Mouse (Mus musculus) kidney, embryonic 15.5 days (tissue): Measurements from ENCODE around the gene Pkp3. TPM values are rescaled to one million over a fixed set of nuclear protein-coding genes. Genes with fewer than 3 reads are reported as not detected.

ENCODE experiments used
- ATAC-seq: fragments of 200-750 bp; cut with Nextera tagmentation; replicated peaks from 2 replicates; pipeline ENCODE4 v1.8.0; 2017; ENCODE audit warnings: moderate TSS enrichment; ENCODE audit not compliant: low FRiP score
- H3K27ac ChIP-seq: fragments of 300-500 bp; sonication (generic); 2 replicates; pipeline ENCODE4 v1.5.1; 2015; ENCODE audit warnings: mild to moderate bottlenecking, inconsistent platforms
- H3K27me3 ChIP-seq: fragments of 300-500 bp; sonication (generic); 2 replicates; pipeline ENCODE4 v1.6.1; 2015; ENCODE audit warnings: inconsistent platforms
- H3K36me3 ChIP-seq: fragments of 300-500 bp; sonication (generic); 2 replicates; pipeline ENCODE4 v1.6.1; 2015; ENCODE audit warnings: inconsistent platforms
- H3K4me1 ChIP-seq: fragments of 300-500 bp; sonication (generic); 2 replicates; pipeline ENCODE4 v1.6.1; 2015; ENCODE audit warnings: inconsistent platforms
- H3K4me2 ChIP-seq: fragments of 300-500 bp; sonication (generic); 2 replicates; pipeline ENCODE4 v1.6.1; 2015; ENCODE audit warnings: moderate library complexity, mild to moderate bottlenecking, inconsistent platforms
- H3K4me3 ChIP-seq: fragments of 300-500 bp; sonication (generic); replicated peaks from 2 replicates; pipeline ENCODE4 v1.5.1; 2015; ENCODE audit warnings: mild to moderate bottlenecking, inconsistent platforms
- H3K9ac ChIP-seq: fragments of 300-500 bp; sonication (generic); 2 replicates; pipeline ENCODE4 v1.6.1; 2015; ENCODE audit warnings: mild to moderate bottlenecking, inconsistent platforms
- H3K9me3 ChIP-seq: fragments of 300-500 bp; sonication (generic); replicated peaks from 2 replicates; pipeline ENCODE4 v1.6.1; 2016; ENCODE audit warnings: inconsistent platforms
- WGBS: fragments of 180-500 bp; shearing (Covaris S2); methylation state at CpG from one replicate; pipeline ENCODE4 v1.1.7; 2015; ENCODE audit warnings: mixed read lengths; 5-methylcytosine and 5-hydroxymethylcytosine counted together
- polyA plus RNA-seq: library from polyadenylated mRNA; unstranded; fragments of >200 nt; fragmentation: Nextera tagmentation; extraction: Ambion mirVana; gene quantifications from 2 replicates; pipeline ENCODE4 v1.2.1, GENCODE M21; 2015

The Pkp3 gene
- polyA plus RNA-seq, 1 experiment from 2014 or later = 7.9 TPM

DNA sequence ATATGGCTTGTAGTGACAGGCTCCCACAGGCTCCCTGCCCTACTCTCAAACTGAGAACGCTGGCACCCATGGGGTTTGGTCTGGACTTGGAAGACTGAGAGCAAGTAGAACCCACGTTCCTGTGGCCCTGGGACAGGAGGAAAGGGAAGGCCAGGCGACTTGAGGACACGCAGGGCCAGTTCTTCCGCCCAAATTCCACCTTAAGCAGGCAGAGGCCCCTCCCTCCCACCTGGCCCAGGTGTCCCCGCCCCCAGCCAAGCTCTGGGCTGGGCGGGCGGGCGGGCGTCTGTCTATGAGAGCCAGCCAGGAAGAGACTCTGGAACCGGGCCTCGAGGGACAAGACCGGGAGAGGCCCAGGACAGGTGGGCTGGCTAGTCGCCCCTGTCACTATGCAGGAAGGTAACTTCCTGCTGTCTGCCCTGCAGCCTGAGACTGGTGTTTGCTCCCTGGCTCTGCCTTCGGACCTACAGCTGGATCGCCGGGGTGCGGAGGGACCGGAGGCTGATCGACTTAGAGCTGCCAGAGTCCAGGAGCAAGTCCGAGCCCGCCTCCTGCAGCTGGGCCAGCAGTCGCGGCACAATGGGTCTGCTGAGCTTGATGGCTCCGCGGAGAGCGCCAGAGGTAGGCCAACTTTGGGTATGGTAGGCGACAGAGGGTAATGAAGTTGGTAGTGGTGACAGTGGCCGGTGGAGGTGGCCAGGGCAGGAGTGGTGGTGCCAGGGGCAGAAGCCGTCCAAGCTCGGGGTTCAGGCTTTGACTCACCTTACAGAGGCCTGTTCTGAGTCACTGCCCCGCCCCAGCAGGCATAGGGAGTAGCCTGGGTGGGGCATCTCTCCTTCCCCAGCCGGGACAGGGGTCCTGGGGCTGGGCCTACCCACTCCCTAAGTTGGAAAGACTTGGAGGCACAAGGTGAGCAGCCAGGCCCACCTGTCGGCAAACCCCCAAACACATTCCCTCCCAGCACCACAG, 1.7 kb downstream of the Pkp3 start:
- Histone ChIP-seq H3K9ac (peak overlapping the region; percentile 31; the same call in 1 of the 2 replicates), H3K4me2 (peak overlapping the region; percentile 52), H3K9me3 (no peaks in the 10 kb centered on the region), H3K27ac (peak overlapping the region; percentile 48; the same call in 1 of the 2 replicates), H3K4me1 (peaks cover 10% of the 10 kb centered on the region; the same call in 1 of the 2 replicates), H3K4me3 (peak overlapping the region; percentile 37), H3K36me3 (no peaks in the 10 kb centered on the region), H3K27me3 (peaks cover 20% of the 10 kb centered on the region; the same call in 1 of the 2 replicates)
- 22% methylated on average over 34 of the region's 34 CpGs for WGBS
- ATAC-seq = peak; percentile 34; the same call in 1 of the 2 replicates

- Histone ChIP-seq H3K27me3 (peaks cover 40% of the 10 kb centered on the region), H3K4me1 (peaks cover 23% of the 10 kb centered on the region), H3K27ac (no peak overlapping the region), H3K9me3 (no peaks in the 10 kb centered on the region), H3K36me3 (no peaks in the 10 kb centered on the region), H3K4me2 (peak overlapping the region; percentile 38; the same call in 1 of the 2 replicates), H3K4me3 (no peak overlapping the region), H3K9ac (no peak overlapping the region)
- WGBS = 32% methylated on average over 8 of the region's 8 CpGs
- no peak for ATAC-seq
These were observed 9.9 kb downstream of the Pkp3 start for GRCm38 (mm10) chr7:141087894-141088293.

- ATAC-seq = no peak
- Histone ChIP-seq H3K4me1 (peaks cover 28% of the 10 kb centered on the region), H3K4me2 (peak overlapping the region; percentile 38), H3K27me3 (peaks cover 42% of the 10 kb centered on the region), H3K9me3 (no peaks in the 10 kb centered on the region), H3K4me3 (0 out of 2 replicates have a peak overlapping the region, but pooled peaks have one; percentile 5), H3K36me3 (no peaks in the 10 kb centered on the region), H3K27ac (no peak overlapping the region), H3K9ac (no peak overlapping the region)
- WGBS = 14% methylated on average over 18 of the region's 18 CpGs
These were observed 10.5 kb downstream of the Pkp3 start for GRCm38 (mm10) chr7:141088473-141088872.

- H3K4me1 ChIP-seq = peaks cover 43% of the 10 kb centered on the region
- 79% methylated on average over 8 of the region's 8 CpGs for WGBS
- H3K27me3 ChIP-seq = peaks cover 42% of the 10 kb centered on the region
- no peak overlapping the region for H3K9ac ChIP-seq
- H3K27ac ChIP-seq = no peak overlapping the region
- no peak overlapping the region for H3K4me3 ChIP-seq
- ATAC-seq = no peak
- no peaks in the 10 kb centered on the region for H3K36me3 ChIP-seq
- H3K4me2 ChIP-seq = no peak overlapping the region
- no peaks in the 10 kb centered on the region for H3K9me3 ChIP-seq
These were observed 12.2 kb downstream of the Pkp3 start for GRCm38 (mm10) chr7:141090228-141090627.

GRCm38 (mm10) chr7:141092051-141092735, 14.2 kb downstream of the Pkp3 start:
- Histone ChIP-seq H3K9me3 (no peaks in the 10 kb centered on the region), H3K27ac (no peak overlapping the region), H3K27me3 (peaks cover 36% of the 10 kb centered on the region), H3K9ac (no peak overlapping the region), H3K4me2 (peak overlapping the region; percentile 52), H3K4me3 (peak overlapping the region; percentile 18), H3K36me3 (no peaks in the 10 kb centered on the region), H3K4me1 (peaks cover 59% of the 10 kb centered on the region)
- peak; percentile 79 for ATAC-seq
- WGBS = 7% methylated on average over 37 of the region's 37 CpGs

DNA sequence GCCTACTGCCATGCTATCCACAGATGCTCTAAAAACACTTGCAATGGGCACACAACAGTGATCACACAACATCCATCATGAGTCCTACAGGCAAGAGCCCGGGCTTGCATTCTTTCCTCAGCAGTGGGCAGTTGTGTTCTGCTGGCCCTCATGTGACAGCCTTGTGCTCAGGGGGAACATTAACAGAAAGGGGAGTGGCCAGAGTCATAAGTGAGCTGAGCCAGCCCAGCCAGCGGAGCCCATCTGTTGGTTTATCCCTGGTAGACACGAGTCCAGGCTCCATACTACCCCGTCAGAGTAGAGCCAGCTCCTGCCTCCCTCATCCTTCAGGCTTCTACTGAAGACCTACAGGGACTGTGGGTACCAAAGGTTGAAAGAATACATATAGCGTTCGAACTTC, 15.9 kb downstream of the Pkp3 start:
- WGBS = 75% methylated on average over 6 of the region's 6 CpGs
- Histone ChIP-seq H3K27ac (peak overlapping the region; percentile 89), H3K9me3 (no peaks in the 10 kb centered on the region), H3K4me3 (no peak overlapping the region), H3K4me1 (peaks cover 46% of the 10 kb centered on the region), H3K9ac (no peak overlapping the region), H3K27me3 (peaks cover 21% of the 10 kb centered on the region), H3K4me2 (peak overlapping the region; percentile 34), H3K36me3 (no peaks in the 10 kb centered on the region)
- peak; percentile 63 for ATAC-seq

GRCm38 (mm10) chr7:141094487-141095205, 16.6 kb downstream of the Pkp3 start:
- Histone ChIP-seq H3K9me3 (no peaks in the 10 kb centered on the region), H3K9ac (no peak overlapping the region; the same call in 1 of the 2 replicates), H3K27me3 (peaks cover 19% of the 10 kb centered on the region), H3K4me3 (no peak overlapping the region; the same call in 1 of the 2 replicates), H3K4me2 (peak overlapping the region; percentile 34), H3K27ac (peak overlapping the region; percentile 89), H3K36me3 (no peaks in the 10 kb centered on the region), H3K4me1 (peaks cover 50% of the 10 kb centered on the region)
- peak; percentile 50 for ATAC-seq
- 50% methylated on average over 15 of the region's 15 CpGs for WGBS

DNA sequence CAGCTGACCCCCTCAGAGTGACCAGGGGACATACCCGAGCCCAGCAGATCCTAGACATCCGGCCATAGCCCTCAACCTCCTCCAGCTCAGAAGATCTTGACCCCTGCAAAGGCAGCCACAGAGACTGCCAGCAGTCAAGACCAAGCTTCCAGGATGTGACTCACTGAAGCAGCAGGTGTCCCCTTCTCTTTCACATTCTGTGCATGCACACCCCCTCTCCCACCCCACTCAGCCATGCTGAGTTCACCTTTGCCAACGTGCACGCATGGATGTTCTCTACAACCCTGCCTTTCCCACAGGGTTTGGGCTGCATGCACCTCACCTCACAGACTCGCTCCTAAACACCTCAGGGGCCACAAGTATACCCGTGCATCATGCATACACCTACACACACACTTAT, 18.0 kb downstream of the Pkp3 start:
- Histone ChIP-seq H3K9ac (no peak overlapping the region), H3K27ac (peak overlapping the region; percentile 89; the same call in 1 of the 2 replicates), H3K27me3 (peaks cover 23% of the 10 kb centered on the region), H3K4me1 (peaks cover 59% of the 10 kb centered on the region), H3K36me3 (no peaks in the 10 kb centered on the region), H3K4me2 (peak overlapping the region; percentile 34), H3K9me3 (no peaks in the 10 kb centered on the region), H3K4me3 (peak overlapping the region; percentile 13)
- ATAC-seq = no peak
- 80% methylated on average over 6 of the region's 6 CpGs for WGBS

DNA sequence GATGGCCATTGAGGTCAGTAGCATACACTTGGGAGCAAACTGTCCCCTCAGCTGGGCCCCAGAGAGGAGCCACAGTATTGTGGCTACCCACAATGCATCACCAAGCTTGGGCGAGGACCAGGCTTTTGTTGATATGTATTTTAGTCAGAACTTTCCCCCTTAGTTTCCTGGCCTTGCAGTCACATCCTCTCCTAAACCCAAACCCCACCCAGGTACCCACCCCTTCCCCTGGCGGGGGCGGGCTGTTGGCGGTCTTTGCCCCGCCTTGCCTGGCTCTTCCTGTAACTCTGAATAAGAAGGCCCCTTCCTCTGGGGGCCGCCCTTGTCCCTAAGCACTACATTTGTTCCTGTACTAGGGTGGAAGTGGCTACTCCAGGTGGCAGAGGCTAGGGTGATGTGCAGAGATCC, 18.6 kb downstream of the Pkp3 start:
- Histone ChIP-seq H3K9ac (no peak overlapping the region), H3K36me3 (no peaks in the 10 kb centered on the region), H3K27ac (0 out of 2 replicates have a peak overlapping the region, but pooled peaks have one; percentile 46), H3K4me2 (peak overlapping the region; percentile 34), H3K27me3 (peaks cover 30% of the 10 kb centered on the region), H3K4me3 (peak overlapping the region; percentile 13), H3K4me1 (peaks cover 59% of the 10 kb centered on the region), H3K9me3 (no peaks in the 10 kb centered on the region)
- ATAC-seq = no peak
- WGBS = 59% methylated on average over 6 of the region's 6 CpGs

- Histone ChIP-seq H3K36me3 (no peaks in the 10 kb centered on the region), H3K4me3 (no peak overlapping the region), H3K27ac (no peak overlapping the region), H3K4me1 (peaks cover 55% of the 10 kb centered on the region), H3K9ac (no peak overlapping the region), H3K4me2 (no peak overlapping the region), H3K27me3 (peaks cover 34% of the 10 kb centered on the region), H3K9me3 (no peaks in the 10 kb centered on the region)
- ATAC-seq = no peak
- WGBS = 78% methylated on average over 5 of the region's 5 CpGs
These were observed 19.2 kb downstream of the Pkp3 start for GRCm38 (mm10) chr7:141097177-141097576.

DNA sequence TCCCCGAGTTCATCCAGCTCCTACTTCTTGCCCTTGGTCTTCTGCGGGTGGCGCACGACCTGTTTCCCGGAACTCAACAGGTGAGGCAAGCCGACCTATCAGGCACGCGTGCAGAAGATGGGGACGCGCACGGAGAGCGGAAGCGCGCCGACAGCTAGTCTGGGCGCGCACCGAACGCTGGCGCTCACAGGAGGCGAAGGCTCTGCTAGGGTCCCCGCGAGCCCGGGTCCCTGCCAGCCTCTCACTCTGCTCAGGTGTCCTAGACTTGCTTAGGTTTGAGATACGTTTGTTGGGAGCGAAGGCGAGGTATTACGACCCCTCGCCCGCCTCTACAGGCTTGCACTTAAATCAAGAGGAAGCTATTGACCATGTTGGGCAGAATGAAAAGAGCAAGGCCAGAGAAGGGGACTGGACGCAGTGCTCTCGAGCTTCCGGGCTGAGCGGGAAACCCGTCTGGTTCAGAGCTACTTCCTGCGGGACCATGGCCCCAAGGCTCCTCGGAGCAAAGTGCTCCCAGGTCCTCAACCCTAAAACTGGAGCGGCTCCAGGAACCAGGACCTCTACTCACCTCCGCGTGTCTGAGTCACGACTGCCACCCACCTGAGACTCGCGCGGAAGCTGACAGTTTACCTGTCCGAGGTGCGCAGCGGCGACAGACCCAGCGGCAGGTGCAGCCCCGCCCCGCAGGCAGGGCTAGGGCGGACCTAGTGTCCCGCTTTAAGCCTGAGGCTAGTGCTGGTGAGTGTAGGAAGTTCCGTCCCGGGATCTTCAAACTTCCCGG, 22.1 kb downstream of the Pkp3 start, which contains the start of gene Sigirr:
Gene Sigirr, minus strand, starts transcription at position 662 of the 781 bp plus-strand sequence.
- H3K9me3 ChIP-seq = no peaks in the 10 kb centered on the region
- WGBS = under 1% methylated on average over 56 of the region's 56 CpGs
- ATAC-seq = peak; percentile 55
- H3K27me3 ChIP-seq = peaks cover 29% of the 10 kb centered on the region
- H3K27ac ChIP-seq = 0 out of 2 replicates have a peak within 1 kb of the TSS, but pooled peaks have one; percentile 20
- peak within 1 kb of the TSS; percentile 75 for H3K4me2 ChIP-seq
- H3K36me3 ChIP-seq = no peaks in the 10 kb centered on the region
- peak within 1 kb of the TSS; percentile 44 for H3K4me3 ChIP-seq
- peaks cover 29% of the 10 kb centered on the region for H3K4me1 ChIP-seq
- peak within 1 kb of the TSS; percentile 27 for H3K9ac ChIP-seq
